In the genomic region with DNA sequence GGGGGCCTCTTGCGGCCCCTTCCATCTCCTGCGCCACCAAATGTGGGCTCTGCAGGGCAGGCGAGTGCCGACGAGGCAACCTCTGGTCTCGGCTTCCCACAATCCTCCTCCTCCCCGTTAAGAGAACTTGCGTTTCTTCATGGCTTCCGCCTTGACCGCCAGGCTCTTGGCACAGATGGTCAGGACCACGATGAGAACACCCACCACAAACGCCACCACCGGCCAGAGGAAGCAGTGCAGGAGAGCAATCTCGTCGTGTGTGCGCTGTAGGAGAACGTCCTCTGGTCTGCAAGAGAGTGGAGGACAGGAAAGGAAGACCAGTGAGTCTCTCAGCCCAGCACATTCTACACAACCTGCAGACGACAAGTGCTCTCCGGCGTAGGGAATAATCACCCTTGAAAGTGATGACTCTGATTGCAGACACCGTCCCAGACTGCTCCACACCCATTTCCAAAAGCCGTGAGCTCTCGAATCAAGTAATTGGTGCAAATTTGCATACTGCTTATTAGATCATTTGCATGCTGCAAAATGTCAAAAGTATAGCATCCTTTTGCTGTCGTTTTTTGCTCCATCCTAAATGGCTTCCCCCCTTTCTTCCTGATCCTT, we compare ENCODE assay signal across 17 mouse cellular contexts. TPM values are rescaled to one million over a fixed set of nuclear protein-coding genes. Genes with fewer than 3 reads are reported as not detected.
DNase-seq lines count a peak whose midpoint lies in the region; ATAC-seq and TF ChIP-seq lines count a peak whose summit lies in the region.
"Had no signal": no experiment of that assay in that cellular context is flagged by ENCODE, and none has a peak within 500 bp of the region (broad histone marks: within the 10 kb centered on the region; RNA-seq: fewer than 3 reads in every experiment).

No protein-coding gene starts in this region.

- TF ChIP-seq POLR2A in kidney, adult 2 months (IDR thresholded peaks at IDR 0.05; ENCODE audit: low read depth, low read length) = no peak

- no peak overlapping the region for H3K9ac ChIP-seq in forebrain, embryonic 14.5 days (ENCODE audit: low read length)
- no peak overlapping the region for H3K9ac ChIP-seq in forebrain, embryonic 12.5 days
- H3K9ac ChIP-seq in heart, postnatal 0 days (replicated peaks; ENCODE audit: low read depth, low read length) = no peak overlapping the region
- H3K9ac ChIP-seq in lung, postnatal 0 days (replicated peaks; ENCODE audit: low read depth) = no peak overlapping the region
- H3K9ac ChIP-seq: limb, embryonic 12.5 days; neural tube, embryonic 13.5 days had no signal

- no peak overlapping the region for H3K27ac ChIP-seq in forebrain, embryonic 14.5 days (ENCODE audit: low read depth, low read length)
- H3K27ac ChIP-seq in forebrain, embryonic 12.5 days = no peak overlapping the region
- H3K27ac ChIP-seq in heart, postnatal 0 days (ENCODE audit: low read depth) = no peak overlapping the region
- no peak overlapping the region for H3K27ac ChIP-seq in lung, postnatal 0 days (ENCODE audit: low read length)
- H3K27ac ChIP-seq in kidney, adult 2 months (ENCODE audit: insufficient read depth, low read depth, low read length) = no peak overlapping the region
- H3K27ac ChIP-seq: left cerebral cortex, adult 2 months; limb, embryonic 12.5 days; neural tube, embryonic 13.5 days had no signal

- peak; percentile 16 for DNase-seq in forebrain, embryonic 14.5 days (ENCODE audit: low spot score)
- DNase-seq in heart, postnatal 0 days (ENCODE audit: low spot score) = no peak
- no peak for DNase-seq in heart, postnatal 36 days
- DNase-seq in lung, postnatal 0 days (ENCODE audit: low spot score) = no peak
- DNase-seq in lung, postnatal 36 days = no peak
- no peak for DNase-seq in urinary bladder, adult 18-20 months (ENCODE audit: low spot score in 2 of 2)
- DNase-seq in kidney, adult 2 months = no peak
- DNase-seq: cerebellum, adult 11 months; gastrocnemius, postnatal 36 days; lung, adult 18-20 months; thymus, adult 18-20 months had no signal

- H3K27me3 ChIP-seq in forebrain, embryonic 14.5 days (replicated peaks; ENCODE audit: control insufficient read depth, insufficient read depth, low read length) = no peaks in the 10 kb centered on the region
- no peaks in the 10 kb centered on the region for H3K27me3 ChIP-seq in forebrain, embryonic 12.5 days
- H3K27me3 ChIP-seq in heart, postnatal 0 days (ENCODE audit: control insufficient read depth, insufficient read depth, low read length) = no peaks in the 10 kb centered on the region
- H3K27me3 ChIP-seq in lung, postnatal 0 days (replicated peaks; ENCODE audit: insufficient read depth, low read length) = no peaks in the 10 kb centered on the region
- H3K27me3 ChIP-seq in kidney, adult 2 months (replicated peaks; ENCODE audit: control insufficient read depth, insufficient read depth, low read length) = no peaks in the 10 kb centered on the region; the same call in 1 of the 2 replicates
- H3K27me3 ChIP-seq: limb, embryonic 12.5 days; neural tube, embryonic 13.5 days had no signal

- H3K36me3 ChIP-seq in forebrain, embryonic 14.5 days (ENCODE audit: control insufficient read depth, insufficient read depth, low read length) = no peaks in the 10 kb centered on the region
- no peaks in the 10 kb centered on the region for H3K36me3 ChIP-seq in forebrain, embryonic 12.5 days (replicated peaks)
- no peaks in the 10 kb centered on the region for H3K36me3 ChIP-seq in heart, postnatal 0 days (replicated peaks; ENCODE audit: control insufficient read depth, insufficient read depth, low read length)
- no peaks in the 10 kb centered on the region for H3K36me3 ChIP-seq in lung, postnatal 0 days (ENCODE audit: insufficient read depth, low read length)
- H3K36me3 ChIP-seq in kidney, adult 2 months (ENCODE audit: control insufficient read depth, insufficient read depth, low read length) = no peaks in the 10 kb centered on the region

- no peak for TF ChIP-seq EP300 in heart, postnatal 0 days (IDR thresholded peaks at IDR 0.05; ENCODE audit: low read depth)
- TF ChIP-seq EP300 in lung, postnatal 0 days (IDR thresholded peaks at IDR 0.05) = no peak

- H3K4me1 ChIP-seq in forebrain, embryonic 14.5 days (ENCODE audit: control insufficient read depth, insufficient read depth, low read length) = no peaks in the 10 kb centered on the region
- H3K4me1 ChIP-seq in forebrain, embryonic 12.5 days = peaks cover 8% of the 10 kb centered on the region
- H3K4me1 ChIP-seq in heart, postnatal 0 days (ENCODE audit: control insufficient read depth, insufficient read depth) = no peaks in the 10 kb centered on the region
- H3K4me1 ChIP-seq in lung, postnatal 0 days (ENCODE audit: insufficient read depth, low read depth, low read length) = no peaks in the 10 kb centered on the region
- no peaks in the 10 kb centered on the region for H3K4me1 ChIP-seq in kidney, adult 2 months (ENCODE audit: control insufficient read depth, insufficient read depth, low read length)
- H3K4me1 ChIP-seq: limb, embryonic 12.5 days had no signal

- H3K9me3 ChIP-seq in forebrain, embryonic 14.5 days (replicated peaks; ENCODE audit: control insufficient read depth, low read length) = no peaks in the 10 kb centered on the region
- H3K9me3 ChIP-seq in forebrain, embryonic 12.5 days = peaks cover 5% of the 10 kb centered on the region; the same call in 1 of the 2 replicates
- H3K9me3 ChIP-seq in heart, postnatal 0 days (replicated peaks; ENCODE audit: control insufficient read depth, low read length) = no peaks in the 10 kb centered on the region
- no peaks in the 10 kb centered on the region for H3K9me3 ChIP-seq in lung, postnatal 0 days (ENCODE audit: low read length)

- intact Hi-C loops in heart, postnatal 36 days (cut with DNase I) = no loop called here

- TF ChIP-seq CTCF in heart, postnatal 0 days (IDR thresholded peaks at IDR 0.05; ENCODE audit: low read depth) = 0 out of 2 replicates have a peak, but pooled peaks have one; percentile 12
- peak; percentile 14; the same call in 1 of the 2 replicates for TF ChIP-seq CTCF in lung, postnatal 0 days (IDR thresholded peaks at IDR 0.05)
- TF ChIP-seq CTCF in kidney, adult 2 months (conservative IDR thresholded peaks at IDR 0.05; ENCODE audit: insufficient read depth, insufficient read length, low read depth, low read length) = no peak

- ATAC-seq in forebrain, embryonic 14.5 days = peak; percentile 37; the same call in 1 of the 2 replicates
- no peak for ATAC-seq in forebrain, embryonic 12.5 days (ENCODE audit: low FRiP score)
- ATAC-seq in heart, postnatal 0 days (ENCODE audit: insufficient read depth, low read depth) = no peak
- no peak for ATAC-seq in lung, postnatal 0 days
- ATAC-seq: inflammation-experienced regulatory T-cells, adult 6 months had no signal

- WGBS in forebrain, embryonic 14.5 days = 75% methylated on average over 24 of the region's 24 CpGs
- WGBS in forebrain, embryonic 12.5 days = 72% methylated on average over 24 of the region's 24 CpGs
- 64% methylated on average over 24 of the region's 24 CpGs for WGBS in heart, postnatal 0 days
- WGBS in lung, postnatal 0 days = 71% methylated on average over 24 of the region's 24 CpGs
- WGBS in kidney, adult 2 months = 83% methylated on average over 24 of the region's 24 CpGs

- no peak overlapping the region for H3K4me2 ChIP-seq in forebrain, embryonic 14.5 days (ENCODE audit: low read length)
- H3K4me2 ChIP-seq in forebrain, embryonic 12.5 days = no peak overlapping the region
- H3K4me2 ChIP-seq in heart, postnatal 0 days (ENCODE audit: low read depth, low read length) = no peak overlapping the region
- no peak overlapping the region for H3K4me2 ChIP-seq in lung, postnatal 0 days (replicated peaks; ENCODE audit: low read depth, low read length)
- H3K4me2 ChIP-seq: limb, embryonic 12.5 days; neural tube, embryonic 13.5 days had no signal

- H3K4me3 ChIP-seq in forebrain, embryonic 14.5 days (ENCODE audit: low read depth, low read length) = no peak overlapping the region
- H3K4me3 ChIP-seq in forebrain, embryonic 12.5 days (replicated peaks) = no peak overlapping the region
- no peak overlapping the region for H3K4me3 ChIP-seq in heart, postnatal 0 days (ENCODE audit: low read depth, low read length)
- no peak overlapping the region for H3K4me3 ChIP-seq in lung, postnatal 0 days (ENCODE audit: low read depth, low read length)
- no peak overlapping the region for H3K4me3 ChIP-seq in kidney, adult 2 months (ENCODE audit: insufficient read depth, low read depth, low read length)
- H3K4me3 ChIP-seq: left cerebral cortex, adult 2 months; limb, embryonic 12.5 days; neural tube, embryonic 13.5 days had no signal

RNA-seq across cellular contexts. Expression of a gene that starts 55.5 kb away (rescaled TPM):
- 17.5 and 18.0 TPM in 2 replicates for polyA plus RNA-seq in forebrain, embryonic 14.5 days (2014; fragmentation: Nextera tagmentation; extraction: Ambion mirVana)
- polyA plus RNA-seq in forebrain, embryonic 12.5 days (2016; fragmentation: Nextera tagmentation; extraction: Ambion mirVana) = 9.3 and 10.9 TPM in 2 replicates
- 6.8 and 14.5 TPM in 2 replicates for total RNA-seq in heart, postnatal 0 days (2014; rRNA removed; ENCODE audit: low replicate concordance)
- 1.00 and 1.3 TPM in 2 replicates for polyA plus RNA-seq in heart, postnatal 0 days (2015; fragmentation: Nextera tagmentation; extraction: Ambion mirVana)
- total RNA-seq in heart, postnatal 36 days (2021) = under 1 TPM; 0.22 to 0.24 TPM
- polyA plus RNA-seq in lung, postnatal 0 days (2015; fragmentation: Nextera tagmentation; extraction: Ambion mirVana) = 2.8 and 3.3 TPM in 2 replicates
- polyA plus RNA-seq in kidney, adult 2 months (2012; rRNA removed) = 1.2 and 1.5 TPM in 2 replicates
- total RNA-seq: gastrocnemius, postnatal 36 days; megakaryocyte-erythroid progenitor cell, adult 5-6 weeks had no signal
